Mouse (Mus musculus) testis, postnatal 14 days (tissue): ENCODE results near the gene Kmt2a.

ENCODE experiments used
- DNase-seq: peaks from one replicate; pipeline ENCODE4 v3.0.0; 2021; ENCODE audit warnings: low spot score

Kmt2a gene

DNA sequence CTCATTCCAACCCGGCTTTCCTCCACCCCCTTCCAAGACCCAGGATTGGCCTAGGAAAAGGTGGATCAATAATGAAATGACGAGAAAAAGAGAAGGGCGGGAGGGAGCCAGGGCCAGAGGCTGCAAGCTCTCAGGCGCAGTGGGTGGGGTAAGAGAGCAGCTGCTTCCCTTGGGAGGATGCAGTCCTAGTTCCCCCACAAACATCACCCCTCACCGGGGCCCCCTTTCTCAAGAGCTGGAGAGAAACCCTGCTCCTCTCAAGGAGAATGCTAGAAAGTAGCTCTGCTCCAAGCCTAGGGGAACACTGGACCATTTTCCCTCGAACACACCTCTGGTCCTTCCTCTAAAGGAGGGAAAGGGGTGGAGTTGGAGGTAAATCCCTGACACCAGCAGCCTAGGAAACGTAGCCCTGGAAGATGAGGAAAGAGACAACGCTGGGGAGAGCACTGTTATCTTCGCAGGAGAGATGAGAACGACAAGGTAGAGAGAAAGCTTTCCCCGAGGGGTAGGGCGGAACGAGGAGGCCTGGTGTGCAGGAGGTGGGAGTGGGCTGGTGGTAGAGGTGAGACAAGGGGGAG is 1.3 kb downstream of the Kmt2a start:
- peak; percentile 27 for DNase-seq

DNA sequence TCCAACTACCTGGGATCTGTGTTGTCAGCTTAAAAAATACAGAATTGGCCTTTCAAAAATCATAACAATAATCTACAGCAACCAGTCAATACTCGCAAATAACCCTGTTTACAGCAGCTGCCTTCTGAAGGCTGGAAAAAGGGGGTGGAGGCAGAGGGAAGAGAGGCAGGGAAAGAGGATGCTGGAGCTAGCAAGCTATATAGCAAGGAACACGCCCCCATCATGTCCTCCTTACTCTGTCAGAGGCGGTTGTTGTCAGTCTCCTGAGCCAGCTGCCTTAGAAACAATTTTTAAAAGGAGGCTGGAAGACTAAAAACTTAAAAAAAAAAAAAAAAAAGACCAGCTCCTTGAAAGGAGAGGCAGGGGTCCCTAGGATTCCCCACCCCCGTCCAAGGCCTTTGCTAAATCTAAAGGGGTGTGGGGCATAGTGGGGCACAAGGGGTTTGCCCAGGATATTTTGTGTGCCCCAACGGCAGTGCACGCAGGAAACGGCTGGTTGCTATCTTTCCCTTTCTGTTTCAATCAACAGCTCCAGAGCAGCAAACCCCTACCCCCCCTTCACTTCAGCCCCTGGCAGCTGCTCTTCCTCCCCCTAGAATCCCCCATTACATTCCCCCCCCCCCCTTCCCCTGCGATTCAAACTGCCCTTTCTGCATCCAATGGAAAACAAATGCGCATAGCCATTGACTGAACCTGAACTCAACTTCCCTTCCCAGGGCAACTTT is 2.2 kb downstream of the Kmt2a start:
- DNase-seq = no peak

GRCm38 (mm10) chr9:44877686-44878085 is 3.4 kb downstream of the Kmt2a start:
- no peak for DNase-seq

DNA sequence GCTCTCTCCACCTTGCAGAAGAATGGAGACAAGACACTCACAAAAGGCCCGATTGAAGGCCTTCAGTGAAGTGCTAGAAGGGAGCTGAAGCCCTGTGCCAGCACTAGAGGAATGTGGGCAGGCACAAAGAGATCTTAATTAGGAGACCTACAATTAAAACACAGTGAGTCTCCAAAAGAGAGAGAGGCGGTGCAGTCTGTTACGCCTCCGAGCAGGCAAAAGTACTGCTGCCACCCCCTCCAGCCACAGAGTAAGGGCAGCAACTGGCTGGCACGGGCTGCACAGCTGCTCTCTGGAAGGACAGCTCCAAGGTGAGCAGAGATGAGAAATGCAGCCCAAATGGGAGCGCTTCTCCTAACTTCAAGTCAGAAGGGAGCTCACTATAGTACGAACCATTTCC is 5.6 kb downstream of the Kmt2a start:
- DNase-seq = peak; percentile 18

GRCm38 (mm10) chr9:44874198-44874597 is 6.9 kb downstream of the Kmt2a start:
- no peak for DNase-seq

DNA sequence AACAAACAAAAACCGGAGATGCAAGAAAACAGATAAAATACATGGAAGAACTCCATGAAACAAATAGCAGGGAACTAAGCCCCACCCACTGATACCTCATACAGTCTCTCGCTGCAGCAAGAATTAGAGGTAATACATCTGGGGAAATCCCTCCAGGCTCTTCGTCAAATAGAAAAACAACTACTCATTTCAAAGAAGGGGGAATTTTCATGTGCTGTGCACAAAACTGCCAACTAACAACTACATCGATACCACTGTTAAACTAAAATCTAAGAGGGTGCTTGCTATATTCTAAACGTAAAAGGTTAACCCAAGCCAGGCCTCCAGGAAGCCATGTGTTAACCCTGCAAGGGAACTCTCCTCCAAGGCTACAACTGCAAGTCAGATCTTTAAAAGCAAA is 7.4 kb downstream of the Kmt2a start:
- no peak for DNase-seq

- no peak for DNase-seq
Measured at GRCm38 (mm10) chr9:44868336-44869094, 12.6 kb downstream of the Kmt2a start.

- DNase-seq = no peak
Measured at GRCm38 (mm10) chr9:44867664-44868063, 13.4 kb downstream of the Kmt2a start.

- peak; percentile 34 for DNase-seq
Measured at GRCm38 (mm10) chr9:44866501-44867240, 14.4 kb downstream of the Kmt2a start.

GRCm38 (mm10) chr9:44861121-44861520 is 20.0 kb downstream of the Kmt2a start:
- no peak for DNase-seq

- DNase-seq = no peak
Measured at GRCm38 (mm10) chr9:44858657-44859056, 22.4 kb downstream of the Kmt2a start.

DNA sequence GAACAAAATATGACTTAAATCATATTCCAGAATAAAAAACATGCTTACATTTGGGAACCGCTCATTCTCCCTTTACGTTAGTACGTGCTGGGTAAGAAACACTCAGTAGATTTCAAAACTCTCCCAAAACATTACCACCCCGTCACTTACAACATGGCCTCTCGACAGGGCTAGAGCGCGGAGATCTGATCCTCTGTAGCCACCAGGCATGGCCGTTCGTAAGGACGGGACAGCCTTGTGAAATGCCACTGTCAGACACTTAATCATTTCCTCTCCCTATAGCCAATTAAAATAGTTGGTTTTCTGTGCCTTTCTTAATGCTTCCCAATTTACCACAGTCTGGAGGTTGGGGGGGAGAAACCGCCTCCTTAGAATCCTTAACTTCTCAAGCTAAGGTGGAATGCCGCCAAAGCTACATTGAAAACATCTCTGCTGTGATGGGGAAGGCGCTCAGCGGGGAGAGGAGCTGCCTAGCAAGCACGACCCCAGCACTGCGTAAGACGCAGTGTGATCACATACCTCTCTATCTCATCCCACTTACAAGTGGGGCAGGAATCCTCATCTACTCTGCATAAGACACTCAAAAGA is 23.6 kb downstream of the Kmt2a start:
- no peak for DNase-seq

GRCm38 (mm10) chr9:44855153-44855552 is 25.9 kb downstream of the Kmt2a start:
- DNase-seq = no peak

DNA sequence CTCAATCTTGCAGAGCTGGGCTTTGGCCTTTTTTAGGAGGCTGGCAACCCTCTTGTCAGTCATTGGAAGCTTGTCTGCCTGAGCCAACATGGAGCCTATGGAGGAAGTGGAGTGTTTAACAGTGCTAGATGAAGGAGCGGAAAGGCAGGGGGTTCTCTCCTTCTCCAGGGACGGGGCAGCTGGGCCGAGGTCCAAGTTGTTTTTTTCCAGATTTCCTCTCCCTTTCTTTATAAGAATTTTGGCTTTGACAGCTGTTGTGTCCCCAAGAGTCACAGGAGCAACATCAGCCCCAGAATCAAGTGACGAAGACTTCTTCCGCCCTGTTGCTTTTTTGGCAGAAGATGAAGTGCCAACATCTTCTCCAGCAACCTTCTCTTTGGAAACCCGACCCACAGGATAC is 33.6 kb downstream of the Kmt2a start:
- DNase-seq = no peak

GRCm38 (mm10) chr9:44841241-44841640 is 39.9 kb downstream of the Kmt2a start:
- no peak for DNase-seq

DNA sequence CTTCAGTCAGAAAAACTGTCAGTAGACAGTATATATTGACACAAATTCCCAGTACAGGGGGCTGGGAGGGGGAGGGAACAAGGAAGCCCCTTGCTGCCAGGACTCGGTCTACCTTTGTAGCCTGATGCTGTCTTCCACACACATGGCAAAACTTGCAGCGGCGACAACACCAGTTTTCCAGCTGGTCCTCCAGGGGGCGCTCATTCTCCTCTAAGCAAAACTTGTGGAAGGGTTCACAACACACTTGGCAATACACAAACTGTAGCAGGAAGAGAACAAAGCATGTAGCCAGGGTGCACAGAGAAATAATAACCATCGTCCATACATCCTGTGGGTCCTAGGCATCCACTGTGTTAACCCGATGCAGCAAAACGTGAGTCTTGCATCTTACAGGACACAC is 44.7 kb downstream of the Kmt2a start:
- peak; percentile 32 for DNase-seq

GRCm38 (mm10) chr9:44832356-44832755 is 48.7 kb downstream of the Kmt2a start:
- no peak for DNase-seq

GRCm38 (mm10) chr9:44830506-44830905 is 50.6 kb downstream of the Kmt2a start:
- DNase-seq = no peak

- no peak for DNase-seq
Measured at GRCm38 (mm10) chr9:44828944-44829343, 52.2 kb downstream of the Kmt2a start.

DNA sequence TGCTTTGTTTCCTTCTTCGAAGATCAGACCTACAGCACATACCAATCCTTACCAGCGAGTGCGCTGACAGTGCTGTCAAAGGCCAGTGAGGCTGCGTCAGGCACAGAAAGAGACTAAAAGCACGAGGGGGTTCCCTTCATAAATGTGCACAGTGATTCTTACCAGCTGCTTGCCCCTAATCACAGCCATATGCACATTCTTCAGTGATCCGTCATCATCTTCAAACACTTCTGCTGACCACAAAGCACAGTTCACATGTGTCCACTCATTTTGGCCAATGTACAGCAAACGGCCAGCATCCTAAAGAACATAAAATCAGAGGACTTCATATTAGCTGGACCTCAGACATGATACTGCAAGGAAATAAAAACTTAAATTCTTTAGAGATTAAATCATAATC is 54.4 kb downstream of the Kmt2a start:
- DNase-seq = no peak

DNA sequence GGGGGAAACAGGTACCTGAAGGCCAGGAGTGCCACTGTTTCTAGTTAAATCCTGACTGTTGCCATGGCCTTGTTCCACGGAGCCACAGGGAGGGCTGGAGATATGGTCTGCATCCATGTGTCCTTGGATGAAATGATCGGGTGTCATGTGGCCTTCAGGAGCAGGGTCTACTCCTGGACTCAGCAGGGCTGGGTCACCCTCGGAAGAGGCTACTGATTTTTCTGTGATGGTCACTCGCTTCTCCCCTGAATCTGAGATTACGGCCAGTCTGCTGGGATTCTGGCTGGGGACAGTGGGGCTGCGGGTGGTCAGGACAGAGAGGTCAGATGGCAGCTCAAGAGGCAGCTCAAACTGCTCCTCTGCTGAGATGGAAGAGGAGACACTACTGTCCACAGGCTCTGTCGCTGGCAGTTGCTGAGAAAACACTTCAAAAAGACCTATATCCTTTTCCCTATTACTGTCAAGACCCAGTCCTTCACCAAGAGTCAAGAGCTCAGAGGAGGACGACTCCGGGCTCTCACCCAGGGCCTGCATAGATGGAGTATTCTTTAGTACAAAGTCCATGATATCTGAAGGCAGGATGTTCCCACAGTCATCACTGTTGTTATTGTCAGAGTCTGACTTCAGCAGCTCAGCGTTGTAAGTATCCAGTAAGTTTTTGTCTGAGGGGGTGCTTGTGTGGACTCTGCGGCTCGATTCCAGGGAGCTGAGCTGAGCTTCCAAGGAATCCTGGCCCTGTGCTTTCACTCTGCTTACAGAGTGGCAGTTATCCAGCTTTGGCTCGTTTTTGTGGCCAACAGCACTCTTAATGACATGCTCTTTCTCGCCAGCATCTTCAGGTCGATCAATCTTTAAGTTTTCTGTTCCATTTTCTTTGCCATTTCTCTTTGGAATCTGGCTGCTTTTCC is 60.9 kb downstream of the Kmt2a start:
- DNase-seq = no peak
